Mouse (Mus musculus): Measurements from ENCODE around the gene Vsig10l.

Vsig10l gene

GRCm38 (mm10) chr7:43462851-43463250, at the start of gene Vsig10l:
TSS of gene Vsig10l (plus strand) at chr7:43463151.
- DNase-seq, result no peak

DNA sequence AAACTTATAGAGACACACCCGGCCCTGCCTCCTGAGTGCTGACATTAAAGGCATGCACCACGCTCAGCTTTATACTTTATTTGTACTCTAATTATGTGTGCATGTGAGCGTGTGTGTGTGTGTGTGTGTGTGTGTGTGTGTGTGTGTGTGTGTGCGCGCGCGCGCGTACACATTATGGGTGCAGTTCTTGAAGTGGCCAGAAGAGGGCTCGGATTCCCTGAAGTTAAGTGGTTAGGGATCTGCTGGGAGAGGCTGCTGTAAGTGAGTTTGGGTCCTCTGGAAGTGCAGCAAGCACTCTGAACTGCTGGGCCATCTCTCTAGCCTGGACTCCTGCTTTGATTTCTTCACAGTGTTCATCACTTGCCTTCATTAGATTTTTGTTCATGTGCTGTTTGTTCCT, 45.7 kb upstream of the Vsig10l start:
- no peak for DNase-seq

GRCm38 (mm10) chr7:43422995-43423617, 39.8 kb upstream of the Vsig10l start:
- peak; percentile 91 for DNase-seq

- no peak for DNase-seq
Observed at GRCm38 (mm10) chr7:43423991-43424625, 38.8 kb upstream of the Vsig10l start.

DNA sequence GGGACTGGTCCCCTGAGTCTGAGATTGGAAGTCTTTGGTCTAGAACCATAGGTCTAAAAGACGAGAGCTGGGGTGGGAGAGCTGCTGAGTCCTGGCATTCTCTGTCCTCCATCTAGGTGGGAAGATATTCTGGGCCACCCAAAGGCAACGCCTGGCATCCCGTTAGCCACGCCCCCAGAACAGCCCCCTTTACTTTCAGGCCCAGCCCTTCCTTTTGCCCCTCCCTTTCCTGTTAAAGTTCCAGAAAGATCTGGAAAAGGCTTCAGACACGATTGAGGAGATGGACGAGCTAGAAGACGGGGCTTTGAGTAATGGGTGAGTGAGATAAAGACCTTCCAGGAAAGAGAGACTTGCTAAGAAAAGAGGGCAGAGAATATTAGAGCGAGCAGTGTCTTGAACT, 35.5 kb upstream of the Vsig10l start, which contains the start of gene Lim2:
Gene Lim2 (plus strand): TSS at position 265 of the 400 bp plus-strand sequence.
- DNase-seq, result no peak

- no peak for DNase-seq
Observed at GRCm38 (mm10) chr7:43429500-43429899, 33.5 kb upstream of the Vsig10l start.

- no peak for DNase-seq
Observed at GRCm38 (mm10) chr7:43432891-43433290, 30.1 kb upstream of the Vsig10l start.

DNA sequence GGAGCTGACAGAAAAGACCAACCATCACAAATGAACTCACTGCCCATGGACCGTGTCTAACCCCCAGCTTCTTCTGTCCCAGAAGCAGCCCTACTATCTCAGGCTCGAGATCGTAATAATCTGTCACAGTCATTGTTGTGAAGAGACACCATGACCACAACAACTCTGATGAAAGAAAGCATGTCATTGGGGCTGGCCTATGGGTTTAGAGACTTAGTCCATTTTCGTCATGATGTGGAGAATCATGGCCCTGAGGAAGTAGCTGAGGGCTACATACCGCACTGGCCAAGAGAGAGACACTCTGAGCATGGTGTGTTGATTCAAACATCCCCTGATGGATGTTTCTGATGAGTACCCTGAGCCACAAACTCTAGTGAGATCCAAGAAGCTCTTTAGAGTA, 28.3 kb upstream of the Vsig10l start:
- DNase-seq, result no peak

- no peak for DNase-seq
Observed at GRCm38 (mm10) chr7:43436341-43437255, 26.4 kb upstream of the Vsig10l start, which contains the start of gene Nkg7. TSS of gene Nkg7 (plus strand) at chr7:43437073.

- no peak for DNase-seq
Observed at GRCm38 (mm10) chr7:43438611-43439010, 24.3 kb upstream of the Vsig10l start.

DNA sequence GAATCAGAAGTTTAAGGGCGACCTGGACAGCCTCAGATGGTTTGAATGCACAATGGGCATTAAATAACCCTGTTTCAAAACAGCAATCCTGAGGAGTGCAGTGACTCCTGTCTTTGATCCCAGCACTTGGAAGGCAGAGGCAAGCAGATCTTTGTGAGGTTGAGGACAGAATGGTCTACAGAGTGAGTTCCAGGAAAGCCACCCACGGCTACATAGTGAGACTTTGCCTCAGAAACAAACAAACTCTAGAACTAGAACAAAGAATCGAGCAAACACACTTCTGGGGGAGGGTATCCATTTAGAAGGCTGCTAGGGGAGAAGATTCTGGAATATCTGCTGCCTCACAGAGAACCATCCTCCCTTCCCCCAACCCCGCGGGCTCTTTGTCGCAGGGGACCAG, 22.5 kb upstream of the Vsig10l start, which contains the start of gene Cldnd2:
Gene Cldnd2 (plus strand): TSS at position 301 of the 400 bp plus-strand sequence.
- DNase-seq, result no peak

DNA sequence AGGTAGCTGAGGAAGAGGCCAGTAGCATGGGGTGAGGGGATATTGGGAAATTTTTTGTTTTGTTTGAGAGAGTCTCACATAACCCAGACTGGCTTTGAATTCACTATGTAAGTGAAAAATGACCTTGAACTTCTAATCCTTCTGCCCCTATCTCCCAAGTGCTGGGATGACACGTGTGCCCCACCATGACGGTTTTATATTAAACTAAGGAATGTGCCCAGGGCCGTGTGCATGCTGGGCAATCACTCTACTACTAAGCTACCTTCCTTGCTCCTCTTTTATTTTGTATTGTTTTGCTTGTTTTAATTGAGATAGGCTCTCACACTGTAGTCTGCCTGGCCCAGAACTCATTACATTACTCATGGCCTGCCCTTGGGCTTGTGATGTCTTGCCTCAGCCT, 21.9 kb upstream of the Vsig10l start:
- peak; percentile 41 for DNase-seq

GRCm38 (mm10) chr7:43442684-43443083, 20.3 kb upstream of the Vsig10l start:
- DNase-seq, result no peak

DNA sequence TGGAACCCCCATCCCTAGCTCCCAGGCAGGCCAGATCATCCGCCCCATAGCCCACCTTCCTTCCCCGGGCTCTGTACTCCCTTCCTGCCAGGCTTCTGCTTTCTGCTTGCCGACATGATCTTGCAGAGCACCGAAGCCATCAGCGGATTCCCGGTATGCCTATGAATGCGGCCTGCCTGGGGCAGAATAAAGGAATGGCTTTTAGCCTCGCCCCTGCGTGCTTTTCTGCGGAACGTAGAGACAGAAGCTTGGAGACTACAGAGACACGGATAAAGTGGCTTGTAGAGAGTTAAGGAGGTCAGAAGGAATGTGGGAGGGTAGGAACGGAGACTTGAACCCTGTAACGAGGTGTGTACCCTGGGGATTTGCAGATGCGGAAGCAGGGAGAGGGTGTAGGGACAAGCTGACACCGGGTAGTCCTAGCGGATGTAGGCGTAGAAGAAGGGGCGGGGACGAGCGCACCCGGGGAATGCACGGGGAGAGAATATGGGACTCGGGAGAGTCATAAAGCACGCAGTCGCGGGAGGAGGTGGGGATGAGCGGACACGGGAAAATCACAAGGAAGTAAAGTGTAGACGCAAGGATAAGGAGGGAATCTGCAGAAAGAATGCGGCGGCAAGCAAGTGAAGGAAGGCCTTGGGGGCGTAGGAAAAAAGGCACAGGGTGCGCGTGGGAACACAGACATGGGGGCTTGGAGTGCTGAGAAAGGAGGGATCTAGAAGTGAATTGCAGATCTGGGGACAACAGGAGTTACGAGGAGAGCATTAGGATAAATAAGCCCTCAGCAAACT, 19.6 kb upstream of the Vsig10l start:
- DNase-seq, result peak; percentile 87

DNA sequence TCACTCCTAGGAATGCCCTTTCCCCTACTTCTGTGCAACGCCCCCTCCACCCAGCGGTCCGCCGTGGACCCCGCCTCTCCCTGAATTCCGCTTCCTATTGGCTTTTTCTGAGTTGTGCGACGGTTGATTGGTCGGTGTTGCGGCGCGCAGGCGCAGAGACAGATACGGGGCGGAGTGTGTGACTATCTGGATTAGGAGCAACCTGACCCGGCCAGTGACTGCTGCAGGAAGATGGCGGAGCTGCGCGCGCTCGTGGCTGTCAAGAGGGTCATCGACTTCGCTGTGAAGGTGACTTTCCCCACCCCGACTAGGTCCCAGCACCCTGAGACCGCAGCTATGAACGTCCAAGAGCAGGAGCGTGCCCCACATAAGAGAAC, 19.0 kb upstream of the Vsig10l start, which contains the start of the genes Etfb and Gm45233:
Gene Etfb (plus strand): TSS at position 167 of the 377 bp plus-strand sequence.
Gene Gm45233 (plus strand): TSS at position 212 of the 377 bp plus-strand sequence.
- peak; percentile 94 for DNase-seq

- peak; percentile 68 for DNase-seq
Observed at GRCm38 (mm10) chr7:43447801-43448200, 15.2 kb upstream of the Vsig10l start.

GRCm38 (mm10) chr7:43448246-43448645, 14.7 kb upstream of the Vsig10l start:
- peak; percentile 45 for DNase-seq

GRCm38 (mm10) chr7:43449811-43450210, 13.1 kb upstream of the Vsig10l start:
- DNase-seq, result no peak

DNA sequence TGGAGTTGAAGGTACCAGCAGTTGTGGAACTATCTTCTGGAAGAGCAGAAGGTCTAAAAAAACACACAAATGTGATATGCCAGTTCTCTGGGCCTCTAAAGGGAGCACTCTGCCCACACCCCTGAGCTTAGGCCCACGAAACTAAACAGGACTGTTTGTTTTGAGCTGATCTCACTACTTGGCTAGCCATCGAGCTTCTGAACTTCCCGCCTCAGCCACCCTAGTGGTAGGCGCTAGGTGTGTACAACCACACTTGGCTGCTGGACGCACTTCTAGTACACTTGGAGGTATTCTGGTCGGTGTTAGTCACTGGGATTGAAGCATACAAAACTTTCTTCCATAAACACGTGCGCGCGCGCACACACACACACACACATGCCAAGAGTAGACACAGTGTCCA, 11.2 kb upstream of the Vsig10l start:
- DNase-seq, result no peak

DNA sequence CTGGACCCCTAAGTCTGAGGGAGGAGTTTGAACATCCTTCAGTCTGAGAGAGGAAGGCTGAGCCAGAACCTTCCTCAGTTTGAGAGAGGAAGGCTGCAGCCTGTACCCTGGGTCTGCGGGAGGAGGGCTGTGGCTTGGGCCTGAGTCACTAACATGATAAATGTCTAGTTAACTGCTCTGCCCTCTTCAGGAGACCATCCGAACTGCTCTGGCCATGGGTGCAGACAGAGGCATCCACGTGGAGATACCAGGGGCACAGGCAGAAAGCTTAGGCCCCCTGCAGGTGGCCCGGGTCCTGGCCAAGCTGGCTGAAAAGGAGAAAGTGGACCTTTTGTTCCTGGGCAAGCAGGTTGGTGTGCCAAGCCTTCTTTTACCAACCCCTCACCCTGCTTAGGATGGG, 10.3 kb upstream of the Vsig10l start:
- DNase-seq, result no peak

DNA sequence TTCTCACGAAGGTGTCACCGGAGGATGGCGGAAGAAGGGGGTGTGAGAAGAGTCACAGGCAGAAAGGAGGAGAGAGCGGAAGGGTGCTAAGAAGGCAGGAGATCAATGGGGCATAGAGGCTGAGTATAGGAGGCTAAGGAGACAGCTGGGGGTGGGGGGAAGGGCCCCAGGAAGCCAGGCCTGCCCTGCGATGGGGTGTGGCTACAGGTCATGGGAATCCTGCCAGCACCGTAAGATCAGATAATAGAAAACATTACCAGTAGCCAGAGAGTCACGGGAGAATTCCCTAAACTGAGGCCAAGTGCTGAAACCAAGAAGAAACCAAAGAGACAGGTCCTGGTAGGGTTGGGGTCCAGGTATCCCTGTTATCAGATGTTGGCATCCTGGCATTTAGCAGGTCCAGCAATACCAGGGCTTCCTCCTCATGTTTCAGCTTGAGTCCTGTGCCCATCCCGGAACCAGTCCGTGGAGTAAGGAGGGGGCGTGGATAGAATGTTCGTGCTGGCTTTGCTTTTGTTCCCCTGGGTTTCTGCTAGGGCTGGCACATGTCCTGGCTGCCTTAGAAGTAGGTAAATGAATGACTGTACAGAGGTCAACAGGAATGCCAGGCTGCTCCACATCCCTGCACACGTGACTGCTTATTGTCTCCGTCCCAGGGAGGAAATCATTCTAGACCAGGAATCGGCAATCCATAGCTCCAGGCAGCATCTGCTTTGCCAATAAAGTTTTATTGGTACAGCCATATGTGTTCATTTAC, 9.2 kb upstream of the Vsig10l start:
- peak; percentile 73 for DNase-seq

DNA sequence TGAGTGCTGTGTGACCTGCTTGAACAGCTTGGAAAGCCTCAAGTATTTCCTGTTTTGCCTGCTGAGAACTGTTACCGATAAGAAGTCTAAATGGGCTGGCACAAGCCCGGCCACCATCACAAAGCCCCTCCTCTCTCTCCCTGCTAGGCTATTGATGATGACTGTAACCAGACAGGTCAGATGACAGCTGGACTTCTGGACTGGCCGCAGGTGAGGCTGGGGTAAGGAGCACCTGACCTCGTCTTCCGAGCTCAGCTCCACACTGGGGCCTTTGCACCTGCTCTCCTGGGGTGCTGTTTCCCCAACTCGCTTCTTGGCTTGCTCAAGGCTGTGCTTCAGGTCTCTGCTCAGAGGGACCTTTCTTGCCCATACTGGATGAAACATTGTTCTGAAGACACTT, 8.6 kb upstream of the Vsig10l start:
- DNase-seq, result peak; percentile 43
